Mouse (Mus musculus): ENCODE measurements around the gene Lrrc28. TPM values are rescaled to one million over a fixed set of nuclear protein-coding genes. Genes with fewer than 3 reads are reported as not detected.

Gene Lrrc28
- total RNA-seq, 2 experiments from 2014 or later, result 17.1 to 18.8 TPM

GRCm38 (mm10) chr7:67646131-67646530, 1.1 kb upstream of the Lrrc28 start:
- DNase-seq (ENCODE audit: low spot score in 2 of 2), result no peak

- DNase-seq (ENCODE audit: low spot score in 2 of 2), result no peak
These were observed 580 bp upstream of the Lrrc28 start for GRCm38 (mm10) chr7:67645681-67646014.

- no peak for DNase-seq (ENCODE audit: low spot score in 2 of 2)
These were observed 777 bp downstream of the Lrrc28 start for GRCm38 (mm10) chr7:67644291-67644690.

- no peak for DNase-seq (ENCODE audit: low spot score in 2 of 2)
These were observed 2.1 kb downstream of the Lrrc28 start for GRCm38 (mm10) chr7:67642955-67643354.

GRCm38 (mm10) chr7:67639006-67639405, 6.1 kb downstream of the Lrrc28 start:
- no peak for DNase-seq (ENCODE audit: low spot score in 2 of 2)

- no peak for DNase-seq (ENCODE audit: low spot score in 2 of 2)
These were observed 8.9 kb downstream of the Lrrc28 start for GRCm38 (mm10) chr7:67636161-67636560.

- no peak for DNase-seq (ENCODE audit: low spot score in 2 of 2)
These were observed 10.9 kb downstream of the Lrrc28 start for GRCm38 (mm10) chr7:67634210-67634609.

- DNase-seq (ENCODE audit: low spot score in 2 of 2), result no peak
These were observed 12.7 kb downstream of the Lrrc28 start for GRCm38 (mm10) chr7:67632380-67632779.

GRCm38 (mm10) chr7:67630817-67631216, 14.3 kb downstream of the Lrrc28 start:
- peak in 1 of 2 experiments; percentile 43 for DNase-seq (ENCODE audit: low spot score in 2 of 2)

- no peak for DNase-seq (ENCODE audit: low spot score in 2 of 2)
These were observed 15.4 kb downstream of the Lrrc28 start for GRCm38 (mm10) chr7:67629681-67630080.

GRCm38 (mm10) chr7:67626671-67627070, 18.4 kb downstream of the Lrrc28 start:
- DNase-seq (ENCODE audit: low spot score in 2 of 2), result no peak

GRCm38 (mm10) chr7:67622151-67622550, 22.9 kb downstream of the Lrrc28 start:
- DNase-seq (ENCODE audit: low spot score in 2 of 2), result no peak

- no peak for DNase-seq (ENCODE audit: low spot score in 2 of 2)
These were observed 25.2 kb downstream of the Lrrc28 start for GRCm38 (mm10) chr7:67619836-67620235.

- DNase-seq (ENCODE audit: low spot score in 2 of 2), result no peak
These were observed 26.8 kb downstream of the Lrrc28 start for GRCm38 (mm10) chr7:67618316-67618715.

- no peak for DNase-seq (ENCODE audit: low spot score in 2 of 2)
These were observed 27.4 kb downstream of the Lrrc28 start for GRCm38 (mm10) chr7:67617646-67618045.

- DNase-seq (ENCODE audit: low spot score in 2 of 2), result no peak
These were observed 28.2 kb downstream of the Lrrc28 start for GRCm38 (mm10) chr7:67616890-67617289.

GRCm38 (mm10) chr7:67614464-67614861, 30.6 kb downstream of the Lrrc28 start:
- no peak for DNase-seq (ENCODE audit: low spot score in 2 of 2)

- no peak for DNase-seq (ENCODE audit: low spot score in 2 of 2)
These were observed 31.1 kb downstream of the Lrrc28 start for GRCm38 (mm10) chr7:67613795-67614463.

- DNase-seq (ENCODE audit: low spot score in 2 of 2), result no peak
These were observed 36.6 kb downstream of the Lrrc28 start for GRCm38 (mm10) chr7:67608348-67609024.

GRCm38 (mm10) chr7:67607669-67608347, 37.3 kb downstream of the Lrrc28 start:
- DNase-seq (ENCODE audit: low spot score in 2 of 2), result no peak

- DNase-seq (ENCODE audit: low spot score in 2 of 2), result no peak
These were observed 38.8 kb downstream of the Lrrc28 start for GRCm38 (mm10) chr7:67606250-67606649.

GRCm38 (mm10) chr7:67605114-67605513, 40.0 kb downstream of the Lrrc28 start:
- DNase-seq (ENCODE audit: low spot score in 2 of 2), result no peak

All from adrenal gland, postnatal 4 days (tissue).